Mouse (Mus musculus) hindbrain, embryonic 14.5 days (tissue): ENCODE measurements around the gene Cd34. TPM values are rescaled to one million over a fixed set of nuclear protein-coding genes. Genes with fewer than 3 reads are reported as not detected.

Experiments used
- ATAC-seq: fragments of 200-750 bp; cut with Nextera tagmentation; 2 replicates; pipeline ENCODE4 v1.8.0; 2017; ENCODE audit warnings: moderate number of reproducible peaks, mild to moderate bottlenecking, moderate TSS enrichment, moderate library complexity; ENCODE audit not compliant: low FRiP score
- DNase-seq: peaks from one replicate; pipeline ENCODE4 v3.0.0-alpha.2; 2015; ENCODE audit warnings: low spot score
- H3K27ac ChIP-seq: fragments of 300-500 bp; sonication (generic); 2 replicates; pipeline ENCODE4 v1.5.1; 2014; ENCODE audit warnings: mild to moderate bottlenecking, moderate library complexity
- H3K27me3 ChIP-seq: fragments of 300-500 bp; sonication (generic); 2 replicates; pipeline ENCODE4 v1.6.1; 2014; ENCODE audit warnings: mild to moderate bottlenecking, low read length, mixed read lengths; ENCODE audit not compliant: control insufficient read depth, insufficient read depth
- H3K36me3 ChIP-seq: fragments of 300-500 bp; sonication (generic); replicated peaks from 2 replicates; pipeline ENCODE4 v1.6.1; 2014; ENCODE audit not compliant: control insufficient read depth, insufficient read depth
- H3K4me1 ChIP-seq: fragments of 300-500 bp; sonication (generic); replicated peaks from 2 replicates; pipeline ENCODE4 v1.6.1; 2014; ENCODE audit warnings: antibody characterized with exemption, low read length, mixed read lengths; ENCODE audit not compliant: control insufficient read depth, insufficient read depth
- H3K4me2 ChIP-seq: fragments of 300-500 bp; sonication (generic); replicated peaks from 2 replicates; pipeline ENCODE4 v1.6.1; 2014; ENCODE audit warnings: mild to moderate bottlenecking, moderate library complexity
- H3K4me3 ChIP-seq: fragments of 300-500 bp; sonication (generic); replicated peaks from 2 replicates; pipeline ENCODE4 v1.5.1; 2014; ENCODE audit warnings: mild to moderate bottlenecking, low read length
- H3K9ac ChIP-seq: fragments of 300-500 bp; sonication (generic); 2 replicates; pipeline ENCODE4 v1.6.1; 2014
- H3K9me3 ChIP-seq: fragments of 300-500 bp; sonication (generic); 2 replicates; pipeline ENCODE4 v1.6.1; 2016; ENCODE audit warnings: low read length; ENCODE audit not compliant: control insufficient read depth
- WGBS: fragments of 180-500 bp; shearing (Covaris S2); extraction: QIAGEN DNeasy Blood & Tissue Kit; methylation state at CpG from one replicate; pipeline ENCODE4 v1.1.7; 2014; 5-methylcytosine and 5-hydroxymethylcytosine counted together
- polyA plus RNA-seq: library from polyadenylated mRNA; unstranded; fragments of >200 nt; fragmentation: Nextera tagmentation; extraction: Ambion mirVana; gene quantifications from 2 replicates; pipeline ENCODE4 v1.2.1, GENCODE M21; 2014

Cd34 gene
- polyA plus RNA-seq, 1 experiment from 2014 or later, result 38.6 TPM

DNA sequence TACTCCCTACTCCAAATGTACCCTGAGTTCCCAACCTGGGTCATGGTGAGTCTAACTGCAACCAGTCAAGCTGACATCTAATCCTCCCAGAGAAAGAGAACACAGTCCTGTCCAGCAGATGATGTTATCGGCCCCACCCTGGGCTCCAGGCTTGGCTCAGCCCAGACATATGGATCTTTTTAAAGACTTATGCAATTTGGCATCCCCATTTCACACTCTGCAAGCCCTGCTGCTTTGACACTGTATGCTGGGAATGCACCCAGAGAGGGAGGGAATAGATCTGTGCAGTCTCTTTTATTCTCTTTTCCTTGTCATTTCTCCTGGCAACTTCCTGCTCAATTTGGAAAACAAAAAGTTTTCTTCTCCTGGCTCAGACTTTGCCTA lies 8.7 kb upstream of the Cd34 start:
- Histone ChIP-seq H3K27me3 (no peaks in the 10 kb centered on the region), H3K9me3 (no peaks in the 10 kb centered on the region), H3K27ac (no peak overlapping the region), H3K9ac (no peak overlapping the region), H3K36me3 (no peaks in the 10 kb centered on the region), H3K4me2 (no peak overlapping the region), H3K4me3 (no peak overlapping the region), H3K4me1 (no peaks in the 10 kb centered on the region)
- DNase-seq, result no peak
- 89% methylated on average over 1 of the region's 1 CpGs for WGBS
- no peak for ATAC-seq

DNA sequence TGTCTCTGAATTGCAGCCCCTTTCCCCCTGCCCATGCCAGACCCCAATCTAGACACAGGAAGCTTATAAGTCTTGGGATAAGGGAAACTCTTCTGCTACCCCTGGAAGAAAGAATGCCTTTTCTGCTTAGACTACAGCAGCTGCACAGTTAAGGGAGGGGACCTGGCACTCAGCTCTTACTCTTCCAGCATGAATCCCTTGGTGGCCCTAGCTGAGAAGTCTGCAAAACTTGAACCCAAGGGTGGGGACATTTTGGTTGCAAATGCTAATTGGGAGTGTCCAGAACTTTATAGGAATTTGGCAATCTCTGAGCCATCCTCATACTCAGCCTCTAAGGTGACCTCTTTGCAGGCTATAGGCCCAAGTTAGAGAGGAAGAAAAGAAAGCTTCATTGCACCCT lies 7.9 kb upstream of the Cd34 start:
- Histone ChIP-seq H3K4me3 (no peak overlapping the region), H3K9ac (no peak overlapping the region), H3K4me1 (no peaks in the 10 kb centered on the region), H3K27ac (no peak overlapping the region), H3K4me2 (no peak overlapping the region), H3K36me3 (no peaks in the 10 kb centered on the region), H3K9me3 (no peaks in the 10 kb centered on the region), H3K27me3 (no peaks in the 10 kb centered on the region)
- DNase-seq (no peak), ATAC-seq (no peak)

DNA sequence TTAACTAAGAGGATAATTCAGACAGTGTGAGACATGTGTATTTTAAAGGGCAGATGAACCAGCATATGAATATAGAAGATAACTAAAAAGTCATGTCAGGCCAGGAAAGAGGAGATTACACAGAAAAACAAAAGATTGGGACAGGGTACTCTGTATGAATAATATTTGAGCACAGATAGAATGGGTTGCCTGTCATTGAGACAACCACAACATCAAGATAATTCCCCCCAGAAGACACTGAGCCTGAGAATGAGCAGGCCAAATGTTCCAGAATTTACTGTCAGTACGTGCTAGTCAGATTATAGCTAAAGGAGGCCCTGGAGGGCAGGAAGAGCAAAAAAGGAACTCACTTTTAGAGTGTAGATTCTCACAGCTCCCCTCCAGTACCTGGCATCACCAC lies 3.3 kb upstream of the Cd34 start:
- WGBS, result 29% methylated on average over 1 of the region's 1 CpGs
- ATAC-seq (no peak), DNase-seq (no peak)
- peaks cover 6% of the 10 kb centered on the region; the same call in 1 of the 2 replicates for H3K4me1 ChIP-seq
- H3K9me3 ChIP-seq, result no peaks in the 10 kb centered on the region
- H3K27me3 ChIP-seq, result peaks cover 18% of the 10 kb centered on the region; the same call in 1 of the 2 replicates
- H3K36me3 ChIP-seq, result no peaks in the 10 kb centered on the region
- H3K4me2 ChIP-seq, result no peak overlapping the region
- no peak overlapping the region for H3K27ac ChIP-seq
- no peak overlapping the region for H3K4me3 ChIP-seq
- H3K9ac ChIP-seq, result no peak overlapping the region

DNA sequence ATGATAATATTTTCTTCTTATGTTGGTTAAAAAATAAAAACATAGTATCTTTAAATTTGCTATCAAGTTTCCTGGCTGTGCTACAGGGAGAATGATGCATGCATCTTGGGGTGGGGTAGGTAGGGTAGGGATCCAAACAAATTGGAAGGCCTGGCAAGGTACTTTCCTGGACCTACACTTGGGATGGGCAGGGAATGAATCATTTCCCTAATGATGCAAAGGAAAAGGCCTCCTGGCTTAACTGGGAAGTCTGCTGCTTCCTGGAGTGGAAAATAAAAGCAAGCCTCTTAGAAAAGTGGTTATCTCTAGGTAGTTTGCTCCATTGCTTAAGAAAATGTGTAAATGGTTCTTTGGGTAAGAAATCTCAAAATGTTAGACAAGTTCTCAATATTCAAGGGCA lies 2.9 kb downstream of the Cd34 start:
- H3K27ac ChIP-seq, result no peak overlapping the region
- H3K4me2 ChIP-seq, result no peak overlapping the region
- peaks cover 6% of the 10 kb centered on the region; the same call in 1 of the 2 replicates for H3K4me1 ChIP-seq
- DNase-seq, result no peak
- no peaks in the 10 kb centered on the region for H3K36me3 ChIP-seq
- no peaks in the 10 kb centered on the region for H3K9me3 ChIP-seq
- no peak overlapping the region for H3K4me3 ChIP-seq
- ATAC-seq, result no peak
- peaks cover 18% of the 10 kb centered on the region; the same call in 1 of the 2 replicates for H3K27me3 ChIP-seq
- no peak overlapping the region for H3K9ac ChIP-seq

DNA sequence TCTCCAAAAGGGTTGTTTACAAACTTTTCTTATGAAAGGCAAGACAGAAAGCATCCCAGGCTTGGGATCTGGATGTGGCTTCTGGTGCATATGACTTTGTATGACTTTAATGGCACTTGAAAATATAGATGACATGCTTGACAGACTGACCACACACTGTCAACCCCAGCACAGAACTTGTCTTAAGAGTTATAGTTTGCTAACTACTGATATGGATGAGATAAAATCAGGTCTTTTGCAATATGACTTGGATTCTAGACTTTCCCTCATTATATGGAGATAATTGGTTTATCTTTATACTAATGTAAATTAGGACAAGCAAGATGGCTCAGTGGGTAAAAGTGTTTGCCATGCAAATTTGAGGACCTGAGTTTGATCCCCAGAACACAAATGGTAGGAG lies 4.3 kb downstream of the Cd34 start:
- H3K4me1 ChIP-seq, result peaks cover 6% of the 10 kb centered on the region; the same call in 1 of the 2 replicates
- DNase-seq (no peak), ATAC-seq (no peak)
- no peaks in the 10 kb centered on the region for H3K36me3 ChIP-seq
- H3K27ac ChIP-seq, result no peak overlapping the region
- no peak overlapping the region for H3K4me3 ChIP-seq
- no peaks in the 10 kb centered on the region for H3K9me3 ChIP-seq
- no peak overlapping the region for H3K4me2 ChIP-seq
- peaks cover 18% of the 10 kb centered on the region; the same call in 1 of the 2 replicates for H3K27me3 ChIP-seq
- H3K9ac ChIP-seq, result no peak overlapping the region

DNA sequence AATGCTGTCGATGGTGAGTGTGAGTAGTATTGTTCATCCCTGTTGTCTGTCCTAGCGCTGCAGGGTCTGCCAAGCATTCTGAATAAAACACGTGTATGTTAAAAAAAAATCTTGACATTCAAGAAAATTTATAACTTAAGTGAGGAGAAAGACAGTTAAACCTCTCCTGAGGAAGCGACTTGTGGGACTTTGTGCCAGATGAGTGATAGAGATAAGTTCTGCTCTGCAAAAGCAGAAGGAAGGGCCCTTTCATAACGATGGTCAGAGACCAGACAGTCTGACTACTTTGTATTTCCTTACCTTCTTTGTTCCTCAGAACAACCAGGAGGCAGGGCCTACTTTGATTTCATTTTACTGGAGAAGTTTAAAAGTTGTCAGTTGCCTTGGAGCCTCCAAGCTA lies 4.9 kb downstream of the Cd34 start:
- Histone ChIP-seq H3K4me2 (no peak overlapping the region), H3K4me3 (no peak overlapping the region), H3K27ac (no peak overlapping the region), H3K36me3 (no peaks in the 10 kb centered on the region), H3K4me1 (peaks cover 6% of the 10 kb centered on the region; the same call in 1 of the 2 replicates), H3K27me3 (peaks cover 12% of the 10 kb centered on the region; the same call in 1 of the 2 replicates), H3K9me3 (no peaks in the 10 kb centered on the region), H3K9ac (no peak overlapping the region)
- 80% methylated on average over 5 of the region's 5 CpGs for WGBS
- no peak for ATAC-seq
- DNase-seq, result no peak

DNA sequence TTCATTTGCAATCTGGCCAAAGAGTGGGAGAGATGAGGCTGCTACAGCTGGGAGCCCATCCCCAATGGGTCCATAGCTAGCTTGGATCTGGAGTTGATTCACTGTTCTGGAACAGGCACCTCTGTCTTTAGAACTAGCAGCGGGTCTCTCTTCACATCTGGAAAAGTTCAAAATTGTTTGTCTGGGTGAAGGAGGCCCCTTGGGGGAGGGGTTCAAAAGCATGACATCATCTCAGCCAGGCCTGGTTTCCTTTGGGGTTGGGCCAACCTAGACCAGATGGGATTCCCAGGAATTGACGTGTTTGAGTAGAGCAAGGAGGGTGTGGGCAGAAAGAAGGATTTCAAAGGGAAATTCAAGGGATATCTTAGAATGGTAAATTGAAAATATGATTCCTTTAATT lies 6.8 kb downstream of the Cd34 start:
- H3K4me3 ChIP-seq, result no peak overlapping the region
- DNase-seq (no peak), ATAC-seq (no peak)
- no peak overlapping the region for H3K4me2 ChIP-seq
- H3K27me3 ChIP-seq, result no peaks in the 10 kb centered on the region
- 78% methylated on average over 2 of the region's 2 CpGs for WGBS
- H3K9me3 ChIP-seq, result no peaks in the 10 kb centered on the region
- H3K9ac ChIP-seq, result no peak overlapping the region
- H3K36me3 ChIP-seq, result no peaks in the 10 kb centered on the region
- no peak overlapping the region for H3K27ac ChIP-seq
- H3K4me1 ChIP-seq, result no peaks in the 10 kb centered on the region

DNA sequence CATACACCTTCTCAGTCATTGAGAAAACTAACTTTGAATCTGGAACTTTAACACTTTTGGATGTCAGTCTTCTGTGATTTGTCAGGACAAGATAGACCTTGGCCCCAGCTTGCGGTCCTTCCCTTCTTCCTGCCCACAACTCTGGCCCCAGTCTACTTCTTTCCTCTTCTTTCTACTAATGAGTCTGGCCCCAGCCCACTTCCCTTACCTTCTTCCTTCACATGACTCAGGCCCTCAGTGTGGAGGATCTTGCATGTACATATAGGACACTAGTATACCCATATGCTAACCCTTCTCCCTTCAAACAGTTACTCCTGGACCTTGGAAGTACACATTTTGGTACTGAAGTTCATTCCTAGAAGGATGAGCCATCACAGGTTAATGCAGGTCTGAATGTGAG lies 7.8 kb downstream of the Cd34 start:
- DNase-seq (no peak), ATAC-seq (no peak)
- Histone ChIP-seq H3K4me3 (no peak overlapping the region), H3K36me3 (no peaks in the 10 kb centered on the region), H3K27ac (no peak overlapping the region), H3K9ac (no peak overlapping the region), H3K9me3 (no peaks in the 10 kb centered on the region), H3K27me3 (no peaks in the 10 kb centered on the region), H3K4me2 (no peak overlapping the region), H3K4me1 (no peaks in the 10 kb centered on the region)
- WGBS, result 91% methylated on average over 1 of the region's 1 CpGs

DNA sequence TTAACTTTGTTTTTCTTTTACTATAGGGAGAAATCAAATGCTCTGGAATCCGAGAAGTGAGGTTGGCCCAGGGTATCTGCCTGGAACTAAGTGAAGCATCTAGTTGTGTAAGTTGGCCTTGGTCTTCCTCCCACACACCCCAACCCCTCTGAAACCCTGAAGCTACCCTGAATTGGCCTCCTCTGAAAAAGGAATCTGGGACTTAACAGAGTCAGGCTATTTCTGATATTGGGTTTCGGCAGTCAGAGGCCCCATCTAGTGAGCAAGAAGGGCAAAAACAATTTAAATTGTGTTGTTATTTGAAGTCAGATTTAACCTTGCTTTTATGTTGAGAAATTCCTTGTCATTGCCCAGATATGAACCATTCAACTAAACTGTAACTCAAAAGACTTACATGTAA lies 12.3 kb downstream of the Cd34 start:
- no peaks in the 10 kb centered on the region for H3K9me3 ChIP-seq
- ATAC-seq (no peak), DNase-seq (peak; percentile 55)
- H3K4me1 ChIP-seq, result no peaks in the 10 kb centered on the region
- no peak overlapping the region for H3K27ac ChIP-seq
- no peak overlapping the region for H3K9ac ChIP-seq
- H3K27me3 ChIP-seq, result no peaks in the 10 kb centered on the region
- H3K4me3 ChIP-seq, result no peak overlapping the region
- H3K36me3 ChIP-seq, result no peaks in the 10 kb centered on the region
- H3K4me2 ChIP-seq, result no peak overlapping the region
- WGBS, result 71% methylated on average over 2 of the region's 2 CpGs

DNA sequence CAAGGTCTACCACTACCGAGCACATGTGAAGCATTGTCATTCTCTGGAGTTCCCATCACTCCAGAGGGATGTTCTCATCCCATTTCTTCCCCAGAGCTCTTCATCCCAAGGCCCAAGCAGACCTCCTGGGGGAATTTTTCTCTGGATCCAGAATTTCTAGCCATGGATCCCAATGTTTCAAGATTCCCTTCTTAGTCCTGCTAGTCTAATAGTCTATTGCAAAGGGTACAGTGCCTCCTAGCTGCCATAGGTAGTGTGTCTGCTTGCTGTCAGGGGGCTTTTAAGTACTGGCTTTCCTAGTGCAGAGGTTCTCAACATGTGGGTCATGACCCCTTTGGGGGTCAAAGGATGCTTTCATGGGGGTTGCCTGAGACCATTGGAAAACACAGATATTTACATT lies 14.3 kb downstream of the Cd34 start:
- Histone ChIP-seq H3K9ac (no peak overlapping the region), H3K4me2 (no peak overlapping the region), H3K9me3 (no peaks in the 10 kb centered on the region), H3K27ac (no peak overlapping the region), H3K4me3 (no peak overlapping the region), H3K4me1 (no peaks in the 10 kb centered on the region), H3K36me3 (no peaks in the 10 kb centered on the region), H3K27me3 (no peaks in the 10 kb centered on the region)
- 85% methylated on average over 1 of the region's 1 CpGs for WGBS
- ATAC-seq, result no peak
- no peak for DNase-seq
